Mouse (Mus musculus) liver, embryonic 18 days (tissue): ENCODE measurements around the gene Mfsd13b. TPM values are rescaled to one million over a fixed set of nuclear protein-coding genes. Genes with fewer than 3 reads are reported as not detected.

ENCODE experiments used
- polyA plus RNA-seq: library from polyadenylated mRNA; depleted of rRNA; stranded (reverse); fragments of >200 nt; gene quantifications from 2 replicates; pipeline ENCODE4 v1.2.3, GENCODE M21; 2012; rRNA removed

Mfsd13b gene
- 0.05 and 0.08 TPM in 2 replicates for polyA plus RNA-seq

DNA sequence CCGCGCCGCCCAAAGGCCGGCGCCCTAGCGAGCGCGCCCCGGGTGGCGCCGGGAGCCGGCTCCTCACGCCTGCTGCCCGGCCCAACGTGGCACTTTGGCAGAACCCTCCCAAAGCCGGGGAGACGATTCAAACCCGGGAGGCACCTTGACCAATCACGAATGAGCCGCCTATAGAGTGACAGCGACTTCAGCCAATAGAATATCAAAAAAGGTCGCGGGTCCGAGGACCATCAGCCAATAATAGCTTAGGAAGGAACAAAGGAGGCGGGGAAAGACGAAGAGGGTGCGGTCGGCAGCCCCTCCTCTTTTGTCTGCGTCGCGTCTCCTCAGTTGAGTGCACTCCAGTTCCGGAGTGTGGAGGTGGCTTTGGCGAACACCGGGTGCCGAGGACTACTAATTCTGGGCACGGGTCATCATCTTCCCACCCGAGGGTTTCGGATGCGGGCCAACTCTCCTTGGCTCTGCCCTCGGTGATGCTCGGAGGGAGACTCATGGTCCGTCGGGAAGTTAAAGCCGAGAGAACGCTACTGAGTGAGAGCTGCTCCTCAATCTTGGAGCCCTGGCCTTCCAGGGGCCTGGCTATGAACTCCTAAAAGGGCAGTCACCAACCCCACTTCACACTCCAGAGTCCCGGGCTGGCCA is at the start of gene Mfsd13b, which contains the start of gene Cdr2:
Mfsd13b (plus strand) TSS at position 310 of the 642 bp plus-strand sequence.
Cdr2 (minus strand) TSS at position 113 of the 642 bp plus-strand sequence.

DNA sequence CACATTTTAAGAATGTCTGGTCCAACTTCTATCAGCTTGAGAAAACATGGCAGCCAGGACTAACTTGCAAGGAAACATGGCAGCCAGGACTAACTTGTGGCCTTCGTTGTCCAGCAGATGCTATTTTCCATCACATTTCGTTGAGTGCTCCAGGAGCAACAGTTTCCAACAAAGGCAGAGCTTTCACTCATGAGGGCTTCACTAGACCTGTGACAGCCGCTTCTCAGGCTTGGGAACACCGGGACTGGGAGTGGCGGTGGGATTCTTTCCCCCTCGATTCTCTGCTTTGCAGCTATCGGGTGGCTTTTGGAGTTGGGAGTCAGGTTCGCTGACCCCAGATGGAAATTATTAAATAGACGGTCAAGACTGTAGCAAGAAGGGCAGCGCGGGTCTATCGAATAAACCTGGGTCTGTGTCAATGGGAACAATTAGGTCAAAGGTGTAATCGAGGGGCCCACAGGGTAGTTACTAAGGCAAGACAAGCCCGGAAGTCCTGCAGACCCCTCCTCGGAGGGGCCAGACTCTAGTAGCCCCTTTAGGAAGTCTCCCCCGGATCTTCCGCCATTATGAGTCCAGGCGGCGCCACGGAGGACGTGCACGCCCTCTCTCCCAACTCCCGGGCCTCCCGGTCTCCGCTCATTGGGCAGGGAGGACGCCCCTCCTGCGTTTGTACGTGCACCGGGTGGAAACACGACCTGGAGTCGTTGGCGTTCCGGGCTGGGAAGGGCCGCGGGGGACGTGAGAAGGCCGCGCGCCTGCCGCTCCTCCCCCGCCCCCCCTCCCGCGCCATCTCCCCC is 51.7 kb downstream of the Mfsd13b start, which contains the start of gene Mettl9:
Mettl9 (plus strand) TSS at position 590 of the 797 bp plus-strand sequence.

Other genes starting within 250 kb of the Mfsd13b start
- gene Vwa3a, start 243.2 kb upstream of the Mfsd13b start, polyA plus RNA-seq = 0.19 and 0.31 TPM in 2 replicates
- not detected in 2 replicates for gene Gm5737, start 170.1 kb upstream of the Mfsd13b start, polyA plus RNA-seq
- gene Eef2k, start 139.7 kb upstream of the Mfsd13b start, polyA plus RNA-seq = 22.6 and 28.2 TPM in 2 replicates
- 6.5 and 8.2 TPM in 2 replicates for gene Polr3e, start 64.8 kb upstream of the Mfsd13b start, polyA plus RNA-seq
- 60.6 and 61.4 TPM in 2 replicates for gene Cdr2, start 197 bp upstream of the Mfsd13b start, polyA plus RNA-seq
- gene Mettl9, start 51.9 kb downstream of the Mfsd13b start, polyA plus RNA-seq = 18.7 and 20.2 TPM in 2 replicates
- 11.5 and 13.9 TPM in 2 replicates for gene Igsf6, start 92.1 kb downstream of the Mfsd13b start, polyA plus RNA-seq
- 0.03 and 0.06 TPM in 2 replicates for gene Otoa, start 99.1 kb downstream of the Mfsd13b start, polyA plus RNA-seq